Mouse (Mus musculus) small intestine, adult 2 months (tissue): ENCODE results near the gene Olfr203. TPM values are rescaled to one million over a fixed set of nuclear protein-coding genes. Genes with fewer than 3 reads are reported as not detected.
"Not testable (repeated sequence)": the region's sequence is repeated elsewhere in the genome, so short reads cannot be mapped to it uniquely, and the experiment has no call there.

Experiments
- H3K27ac ChIP-seq: fragments of 200-500 bp; 2 replicates; pipeline ENCODE4 v1.5.1; 2012; ENCODE audit warnings: low read depth, low read length, control low read depth, inconsistent platforms; ENCODE audit not compliant: insufficient read depth
- H3K27me3 ChIP-seq: fragments of 200-500 bp; 2 replicates; pipeline ENCODE4 v1.6.1; 2012; ENCODE audit warnings: mild to moderate bottlenecking, moderate library complexity, low read length, inconsistent platforms; ENCODE audit not compliant: control insufficient read depth, insufficient read depth
- H3K36me3 ChIP-seq: fragments of 200-500 bp; 2 replicates; pipeline ENCODE4 v1.6.1; 2012; ENCODE audit warnings: mild to moderate bottlenecking, low read length, control low read depth, inconsistent platforms; ENCODE audit not compliant: control insufficient read depth, insufficient read depth
- H3K4me1 ChIP-seq: fragments of 200-500 bp; 2 replicates; pipeline ENCODE4 v1.6.1; 2012; ENCODE audit warnings: low read length, inconsistent platforms, mixed read lengths; ENCODE audit not compliant: control insufficient read depth, insufficient read depth, insufficient read length
- H3K4me3 ChIP-seq: fragments of 200-500 bp; 2 replicates; pipeline ENCODE4 v1.5.1; 2012; ENCODE audit warnings: low read depth, mild to moderate bottlenecking, control low read depth, inconsistent platforms, low read length, moderate library complexity
- CTCF ChIP-seq: fragments of 200-500 bp; IDR thresholded peaks from 2 replicates; pipeline ENCODE4 v1.5.1; 2012; ENCODE audit warnings: low read depth, mild to moderate bottlenecking, control low read depth, inconsistent platforms, low read length, moderate library complexity, mixed read lengths; ENCODE audit not compliant: insufficient replicate concordance, insufficient read length; ENCODE audit errors: extremely low read depth
- POLR2A ChIP-seq: fragments of 200-500 bp; IDR thresholded peaks from 2 replicates; pipeline ENCODE4 v1.6.1; 2012; ENCODE audit warnings: low read depth, mild to moderate bottlenecking, control low read depth, inconsistent platforms, low read length, moderate library complexity
- WGBS: fragments of 180-500 bp; shearing (Covaris S2); methylation state at CpG from one replicate; pipeline ENCODE4 v1.1.7; 2018; 5-methylcytosine and 5-hydroxymethylcytosine counted together
- polyA plus RNA-seq: library from polyadenylated mRNA; depleted of rRNA; stranded (reverse); fragments of >200 nt; gene quantifications from 2 replicates; pipeline ENCODE4 v1.2.3, GENCODE M21; 2012; rRNA removed

The Olfr203 gene
- polyA plus RNA-seq, 1 experiment: not detected

DNA sequence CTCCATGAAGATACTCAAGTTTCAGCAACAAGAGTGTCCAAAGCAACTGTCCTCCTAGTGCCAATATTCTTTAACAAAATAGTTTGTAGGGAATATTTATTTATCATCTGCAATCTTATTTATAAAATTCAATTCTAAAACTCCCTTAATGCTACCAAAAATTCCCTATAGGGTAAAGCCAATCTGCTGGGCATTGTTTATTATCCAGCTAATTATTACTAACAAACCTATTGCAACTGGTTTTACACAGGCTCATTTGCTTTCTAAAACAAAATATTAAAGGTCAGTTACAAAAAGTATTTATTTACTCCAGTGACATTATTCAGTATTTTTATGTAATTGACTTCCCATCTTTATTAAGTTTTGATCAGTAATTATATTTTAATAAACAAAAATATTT, 19.5 kb downstream of the Olfr203 start, which contains the start of gene Olfr204:
Gene Olfr204, minus strand, starts transcription at position 101 of the 400 bp plus-strand sequence.
- TF ChIP-seq CTCF (no peak), POLR2A (no peak)
- Histone ChIP-seq H3K4me3 (no peak within 1 kb of the TSS), H3K4me1 (no peaks in the 10 kb centered on the region), H3K27me3 (no peaks in the 10 kb centered on the region), H3K27ac (no peak within 1 kb of the TSS), H3K36me3 (no peaks in the 10 kb centered on the region)

DNA sequence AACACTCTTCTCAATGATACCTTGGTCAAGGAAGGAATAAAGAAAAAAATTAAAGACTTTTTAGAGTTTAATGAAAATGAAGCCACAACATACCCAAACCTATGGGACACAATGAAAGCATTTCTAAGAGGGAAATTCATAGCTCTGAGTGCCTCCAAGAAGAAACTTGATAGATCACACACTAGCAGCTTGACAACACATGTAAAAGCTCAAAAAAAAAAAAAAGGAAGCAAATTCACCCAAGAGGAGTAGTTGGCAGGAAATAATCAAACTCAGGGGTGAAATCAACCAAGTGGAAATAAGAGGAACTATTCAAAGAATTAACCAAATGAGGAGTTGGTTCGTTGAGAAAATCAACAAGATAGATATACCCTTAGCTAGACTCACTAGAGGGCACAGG, 24.6 kb downstream of the Olfr203 start:
- WGBS: 30% methylated on average over 1 of the region's 1 CpGs
- H3K27me3 ChIP-seq, H3K36me3 ChIP-seq, H3K27ac ChIP-seq, H3K4me3 ChIP-seq, H3K4me1 ChIP-seq: not testable (repeated sequence)

DNA sequence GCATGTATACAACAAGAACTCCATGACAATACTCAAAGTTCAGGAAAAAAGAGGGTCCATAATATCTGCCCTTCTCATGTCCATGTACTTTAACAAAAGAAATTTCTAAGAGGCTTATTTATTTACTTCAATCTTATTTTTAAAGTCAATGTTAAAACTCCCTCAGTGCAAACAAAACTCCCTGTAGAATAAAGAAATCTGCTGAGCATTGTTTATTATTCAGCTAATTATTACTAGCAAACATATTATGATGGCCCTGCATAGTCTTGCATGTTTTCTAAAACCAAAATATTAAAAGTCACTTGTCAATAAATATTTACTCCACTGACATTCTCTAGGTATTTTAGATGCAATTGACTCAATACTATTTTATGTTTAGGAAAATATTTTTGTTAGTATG, 32.4 kb downstream of the Olfr203 start, which contains the start of gene Olfr205:
Gene Olfr205, minus strand, starts transcription at position 101 of the 400 bp plus-strand sequence.
- TF ChIP-seq POLR2A: no peak
- H3K4me3 ChIP-seq: no peak within 1 kb of the TSS
- no peaks in the 10 kb centered on the region for H3K27me3 ChIP-seq
- H3K27ac ChIP-seq: no peak within 1 kb of the TSS
- no peaks in the 10 kb centered on the region for H3K4me1 ChIP-seq
- H3K36me3 ChIP-seq: no peaks in the 10 kb centered on the region

DNA sequence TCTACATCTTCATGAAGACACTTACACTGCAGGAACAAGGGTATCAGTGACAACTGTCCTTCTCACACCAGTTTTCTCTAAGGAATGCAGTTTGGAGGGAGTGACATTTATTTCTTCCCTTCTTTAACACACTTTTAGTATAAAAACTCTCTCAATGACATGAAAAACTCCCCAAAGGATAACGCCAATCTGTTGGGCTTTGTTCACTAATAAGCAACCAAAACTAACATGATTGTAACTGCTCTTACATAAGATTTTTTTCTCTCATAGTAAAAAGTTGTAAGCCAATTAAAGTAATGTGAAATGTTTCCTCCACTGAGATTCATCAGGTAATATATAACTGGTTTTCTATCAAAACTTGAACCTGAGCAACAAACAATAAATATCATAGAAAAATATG, 50.5 kb downstream of the Olfr203 start, which contains the start of gene Olfr206:
Gene Olfr206, minus strand, starts transcription at position 101 of the 400 bp plus-strand sequence.
- 82% methylated on average over 1 of the region's 1 CpGs for WGBS
- TF ChIP-seq CTCF: no peak
- TF ChIP-seq POLR2A: no peak
- Histone ChIP-seq H3K36me3 (no peaks in the 10 kb centered on the region), H3K27ac (no peak within 1 kb of the TSS), H3K27me3 (no peaks in the 10 kb centered on the region), H3K4me1 (no peaks in the 10 kb centered on the region), H3K4me3 (no peak within 1 kb of the TSS)

Other genes with a start within 250 kb of the Olfr203 start
- not detected in 2 replicates for gene Olfr190, start 220.9 kb upstream of the Olfr203 start, polyA plus RNA-seq
- not detected in 2 replicates for gene Olfr191, start 209.1 kb upstream of the Olfr203 start, polyA plus RNA-seq
- not detected in 2 replicates for gene Olfr193, start 187.0 kb upstream of the Olfr203 start, polyA plus RNA-seq
- not detected in 2 replicates for gene Olfr194, start 177.8 kb upstream of the Olfr203 start, polyA plus RNA-seq
- not detected in 2 replicates for gene Olfr195, start 151.8 kb upstream of the Olfr203 start, polyA plus RNA-seq
- not detected in 2 replicates for gene Olfr196, start 128.4 kb upstream of the Olfr203 start, polyA plus RNA-seq
- not detected in 2 replicates for gene Olfr198, start 95.3 kb upstream of the Olfr203 start, polyA plus RNA-seq
- not detected in 2 replicates for gene Olfr199, start 79.1 kb upstream of the Olfr203 start, polyA plus RNA-seq
- gene Olfr201, start 26.2 kb upstream of the Olfr203 start, polyA plus RNA-seq: not detected in 2 replicates
- gene Olfr202, start 12.1 kb upstream of the Olfr203 start, polyA plus RNA-seq: not detected in 2 replicates
- gene Olfr204, start 19.4 kb downstream of the Olfr203 start, polyA plus RNA-seq: not detected in 2 replicates
- gene Olfr205, start 32.3 kb downstream of the Olfr203 start, polyA plus RNA-seq: not detected in 2 replicates
- not detected in 2 replicates for gene Olfr206, start 50.4 kb downstream of the Olfr203 start, polyA plus RNA-seq
- gene Olfr209, start 65.1 kb downstream of the Olfr203 start, polyA plus RNA-seq: not detected in 2 replicates
- gene Gabrr3, start 108.5 kb downstream of the Olfr203 start, polyA plus RNA-seq: not detected in 2 replicates
- gene Riox2, start 172.9 kb downstream of the Olfr203 start, polyA plus RNA-seq: 1.3 and 1.5 TPM in 2 replicates